Mouse (Mus musculus) thymus, postnatal 25 days (tissue): ENCODE data around the gene Cd47.
A peak's percentile ranks its signal among the peaks of the same experiment; 100 is the strongest.

ENCODE experiments used
- DNase-seq: peaks from one replicate; pipeline ENCODE4 v3.0.0; 2022

Cd47 gene

GRCm38 (mm10) chr16:49799597-49800561, at the start of gene Cd47:
Gene Cd47, plus strand, starts transcription at chr16:49800533.
- DNase-seq, result peak; percentile 62

GRCm38 (mm10) chr16:49752906-49753305, 47.4 kb upstream of the Cd47 start:
- no peak for DNase-seq

DNA sequence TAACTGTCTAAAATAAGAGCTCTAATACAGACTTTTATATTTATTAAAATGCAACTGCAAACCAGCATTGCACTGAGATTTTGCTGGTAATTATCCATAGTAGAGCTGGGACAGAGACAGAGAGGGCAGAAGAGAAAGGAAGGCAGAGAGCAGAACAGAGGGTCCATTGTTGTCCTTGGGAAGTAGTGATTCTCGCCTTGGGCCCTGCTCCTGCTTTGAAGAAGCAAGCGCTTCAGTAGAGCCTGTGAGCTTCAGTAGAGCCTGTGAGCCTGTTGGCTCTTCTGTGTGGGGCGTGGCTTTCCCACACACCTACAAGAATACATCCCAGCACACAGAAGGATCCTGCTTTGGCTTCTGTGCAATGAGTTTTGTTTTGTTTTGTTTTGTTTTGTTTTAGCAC, 47.0 kb upstream of the Cd47 start:
- DNase-seq, result no peak

GRCm38 (mm10) chr16:49760517-49761203, 39.7 kb upstream of the Cd47 start:
- DNase-seq, result no peak

GRCm38 (mm10) chr16:49761981-49762380, 38.4 kb upstream of the Cd47 start:
- no peak for DNase-seq

DNA sequence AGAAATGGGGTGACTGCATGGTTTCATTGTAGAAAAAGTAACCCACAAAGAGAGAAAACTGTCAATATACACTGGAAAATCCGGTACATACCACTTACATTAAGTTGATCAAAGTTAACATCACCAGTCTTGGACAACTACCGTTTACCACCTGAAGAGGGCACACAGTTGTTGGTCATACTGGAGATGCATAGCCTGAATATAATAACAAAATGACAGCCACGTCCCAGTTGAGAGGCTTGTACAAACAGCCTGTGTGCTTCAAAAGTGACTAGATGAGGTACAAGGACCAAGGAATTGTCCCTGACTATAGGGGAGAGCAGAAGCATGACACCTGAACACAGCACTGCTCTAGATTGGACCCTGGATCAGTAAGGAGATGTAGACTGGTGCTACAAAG, 34.0 kb upstream of the Cd47 start:
- peak; percentile 76 for DNase-seq

DNA sequence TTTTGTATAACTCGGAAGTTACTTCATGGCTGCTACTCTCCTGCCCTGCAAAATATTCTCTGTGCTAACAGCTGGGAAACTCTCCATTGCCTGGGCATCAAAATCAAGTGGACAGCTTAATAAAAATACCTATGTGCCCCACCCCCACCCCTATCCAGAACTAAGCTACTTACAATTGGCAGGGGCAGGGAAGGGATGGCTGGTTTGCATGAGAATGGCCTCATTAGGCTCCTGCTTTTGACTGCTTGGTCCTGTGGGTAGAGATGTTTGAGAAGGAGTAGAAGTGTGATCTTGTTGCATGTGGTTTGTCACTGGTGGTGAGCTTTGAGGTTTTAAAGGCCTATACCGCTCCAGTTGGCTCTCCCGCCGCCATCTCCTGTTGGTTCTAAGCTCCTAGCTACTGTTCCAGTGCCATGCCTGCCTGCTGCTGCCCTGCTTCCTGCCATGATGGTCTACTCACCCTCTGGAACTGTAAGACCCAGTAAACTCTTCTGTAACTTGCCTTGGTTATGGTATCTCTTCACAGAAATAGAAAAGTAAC, 31.8 kb upstream of the Cd47 start:
- no peak for DNase-seq

DNA sequence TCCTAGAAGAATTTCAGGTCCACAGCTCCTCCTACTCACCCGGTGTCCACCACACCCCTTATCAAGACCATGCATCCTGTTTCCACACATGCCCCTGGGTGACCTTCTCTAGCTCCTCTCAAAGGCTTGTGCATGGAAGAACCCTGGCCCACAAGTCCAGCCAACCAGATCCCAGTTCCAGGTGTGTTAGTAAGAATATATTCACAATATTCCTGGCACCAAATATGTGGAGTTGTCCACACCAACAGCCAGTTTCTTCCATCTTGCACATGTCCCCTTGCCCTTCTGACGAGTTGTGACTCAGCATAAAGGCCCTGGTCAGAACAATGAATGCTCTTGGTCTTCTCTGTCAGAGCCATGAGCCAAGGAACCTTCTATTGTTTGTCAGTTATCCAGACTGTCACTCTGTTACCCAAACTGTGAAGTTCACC, 30.5 kb upstream of the Cd47 start:
- no peak for DNase-seq

- DNase-seq, result no peak
Measured at GRCm38 (mm10) chr16:49770320-49771189, 29.8 kb upstream of the Cd47 start.

DNA sequence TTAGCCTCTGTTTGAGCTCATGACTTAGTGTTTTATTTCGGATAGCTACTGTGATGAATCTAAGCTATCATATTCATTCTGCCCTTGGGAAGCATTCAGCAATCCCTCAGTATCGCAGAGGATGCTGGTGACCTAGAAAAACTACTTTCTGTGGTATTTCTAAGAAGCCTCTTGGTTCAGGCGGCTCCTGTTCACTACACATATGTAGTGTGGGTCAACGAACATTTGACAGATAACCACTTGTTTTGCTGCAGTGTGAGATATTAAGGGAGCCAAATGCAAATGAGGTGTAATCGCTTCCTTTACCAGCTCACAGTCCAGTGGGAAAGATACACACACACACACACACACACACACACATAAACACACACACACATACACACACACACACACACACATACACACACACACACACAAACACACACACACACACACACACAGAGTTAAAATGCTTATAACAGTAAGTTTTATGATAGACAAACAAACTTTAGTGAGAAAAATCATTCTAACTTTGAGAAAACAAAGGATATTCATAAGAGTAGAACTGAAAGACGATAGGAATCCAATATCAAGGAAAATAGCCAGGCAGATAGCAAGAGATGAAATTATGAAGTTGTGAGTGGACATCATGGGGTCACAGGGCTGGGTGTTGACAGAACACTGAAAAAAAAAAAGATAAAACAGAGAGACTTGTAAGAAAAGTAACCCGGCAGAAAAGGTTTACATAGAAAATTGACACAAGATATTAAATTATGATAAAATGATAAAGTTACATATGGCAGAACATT, 28.5 kb upstream of the Cd47 start:
- DNase-seq, result no peak

DNA sequence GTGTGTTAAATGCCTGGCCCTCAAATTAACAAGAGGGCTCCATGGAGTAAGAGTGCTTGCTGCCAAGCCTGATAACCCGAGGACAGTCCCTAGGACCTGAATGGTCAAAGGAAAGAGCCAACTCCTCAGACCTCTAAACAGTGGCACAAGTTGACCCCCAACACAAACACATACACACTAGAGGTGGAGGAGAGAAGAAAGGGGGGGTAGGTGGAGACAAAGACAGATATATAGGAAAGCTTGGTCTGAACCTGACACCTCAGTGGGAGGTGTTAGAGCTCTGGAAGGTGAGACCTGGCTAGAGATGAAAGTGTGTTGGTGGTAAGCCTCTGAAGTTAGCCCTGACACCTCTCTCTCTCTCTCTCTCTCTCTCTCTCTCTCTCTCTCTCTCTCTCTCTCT, 27.8 kb upstream of the Cd47 start:
- no peak for DNase-seq

DNA sequence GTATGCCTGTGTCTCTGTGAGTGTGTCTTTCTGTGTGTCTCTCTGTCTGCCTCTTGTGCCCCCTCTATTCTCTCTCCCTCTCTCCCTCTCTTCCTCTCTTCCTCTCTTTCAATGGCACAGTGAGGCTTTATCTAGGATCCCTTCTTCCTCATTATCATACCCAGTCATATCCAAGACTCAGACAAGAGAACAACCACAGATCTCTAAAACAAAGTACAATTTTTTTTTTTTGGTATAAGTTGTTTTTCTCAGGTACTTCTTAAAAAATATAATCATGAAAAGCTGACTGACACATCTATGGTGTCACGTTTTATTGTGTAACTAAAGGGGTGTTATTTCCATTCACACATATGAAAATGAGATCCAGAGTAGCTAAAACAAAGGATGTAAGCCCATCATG, 27.3 kb upstream of the Cd47 start:
- DNase-seq, result no peak

DNA sequence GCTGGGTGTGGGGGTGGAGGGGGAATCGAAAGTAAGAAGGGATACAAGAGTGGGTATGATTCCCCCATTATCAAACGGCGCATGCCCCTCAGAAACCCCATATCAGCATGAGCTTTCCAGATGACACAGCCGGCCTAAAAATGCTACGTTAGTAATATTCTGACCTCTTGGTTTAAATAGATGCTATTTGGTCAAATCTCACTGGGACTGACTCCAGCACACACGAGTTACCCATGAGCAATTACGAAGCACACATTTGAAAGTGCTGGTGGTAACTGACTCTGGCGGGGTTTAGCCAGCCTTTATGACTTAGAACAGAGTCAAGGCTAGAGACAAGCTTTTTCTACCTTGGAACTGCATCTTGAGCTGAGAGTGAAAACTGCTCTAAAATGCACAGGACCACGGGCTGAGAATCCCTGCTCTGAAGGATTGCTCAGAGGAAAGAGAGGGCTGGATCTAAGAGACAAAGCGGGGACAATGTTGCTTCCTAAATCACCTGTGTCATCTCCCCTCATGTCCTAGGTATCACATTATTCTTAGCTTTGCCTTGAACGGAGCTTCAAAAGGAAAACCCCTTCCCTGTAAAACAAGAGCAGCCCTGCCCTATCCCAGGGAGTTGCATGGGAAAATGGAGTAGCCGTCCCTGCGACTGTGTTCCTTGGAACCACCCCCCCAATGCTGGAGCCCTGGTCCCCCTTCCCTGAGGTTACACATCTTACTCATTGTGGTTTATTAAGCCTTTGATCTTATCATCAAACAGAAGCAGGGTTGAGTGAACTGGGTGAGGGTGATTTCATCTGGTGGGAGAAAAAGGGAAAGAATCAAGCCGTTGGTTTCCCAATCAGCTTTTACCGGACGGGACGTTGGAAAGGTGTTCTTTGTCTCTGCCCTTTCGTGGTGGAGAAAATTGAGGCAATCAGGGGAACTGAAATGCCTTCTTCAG, 26.0 kb upstream of the Cd47 start:
- no peak for DNase-seq

- DNase-seq, result no peak
Measured at GRCm38 (mm10) chr16:49775002-49775966, 25.0 kb upstream of the Cd47 start.

DNA sequence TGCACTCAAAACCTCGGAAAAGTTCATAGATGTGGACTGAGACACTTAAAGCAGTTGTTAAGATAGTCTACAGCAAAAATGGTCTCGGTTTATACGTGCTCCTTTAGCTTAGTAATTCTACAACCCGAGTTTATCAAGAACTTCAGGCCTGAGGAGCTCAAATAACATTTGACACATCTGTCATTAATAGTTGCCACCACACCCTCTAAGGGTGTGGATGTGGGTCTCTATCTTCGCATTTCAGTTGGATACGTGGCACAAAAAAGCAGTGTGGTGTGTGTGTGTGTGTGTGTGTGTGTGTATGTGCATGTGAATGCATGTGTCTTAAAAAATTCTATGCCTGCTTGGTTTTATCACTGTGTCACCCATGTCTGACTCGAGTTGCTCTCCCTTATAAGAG, 23.4 kb upstream of the Cd47 start:
- DNase-seq, result no peak

GRCm38 (mm10) chr16:49781556-49782156, 18.7 kb upstream of the Cd47 start:
- peak; percentile 48 for DNase-seq

DNA sequence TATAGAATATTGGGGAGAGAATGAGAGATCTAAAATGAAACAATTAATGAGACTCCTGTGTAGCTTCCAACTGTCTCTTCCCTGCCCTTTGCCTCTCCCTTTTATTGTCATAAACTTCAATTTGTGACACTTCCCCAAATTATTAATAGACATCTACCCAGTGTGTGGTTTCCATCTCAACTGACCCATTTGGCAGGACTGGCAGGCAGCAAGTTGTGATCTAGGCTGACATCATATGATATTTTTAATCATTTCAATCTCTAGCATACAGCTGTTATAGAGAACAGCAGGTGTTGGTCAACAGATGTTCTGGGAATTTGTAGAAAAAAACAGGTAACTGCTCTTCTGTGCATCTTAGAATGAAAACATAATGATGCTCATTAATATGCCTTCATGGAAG, 17.0 kb upstream of the Cd47 start:
- DNase-seq, result no peak

- DNase-seq, result no peak
Measured at GRCm38 (mm10) chr16:49786116-49786515, 14.2 kb upstream of the Cd47 start.

DNA sequence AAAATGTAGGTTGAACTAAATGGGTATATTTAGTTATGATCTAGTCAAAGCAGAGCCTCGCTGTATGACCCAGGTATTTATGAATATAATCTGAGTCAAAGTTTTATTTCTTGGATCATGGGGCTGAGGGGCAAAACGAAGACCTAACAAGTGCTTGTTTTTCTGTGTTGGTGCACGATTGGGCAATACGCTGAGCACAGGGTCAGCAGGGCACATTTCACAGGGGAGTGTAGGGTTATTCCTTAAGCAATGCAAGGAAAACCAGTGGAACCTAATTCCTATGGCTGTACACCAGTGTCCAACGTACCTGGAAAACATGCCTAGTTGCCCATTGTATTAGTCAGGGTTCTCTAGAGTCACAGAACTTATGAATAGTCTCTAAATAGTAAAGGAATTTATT, 12.6 kb upstream of the Cd47 start:
- no peak for DNase-seq
